Mouse (Mus musculus) limb, embryonic 13.5 days (tissue): ENCODE data around the gene Idua. TPM values are rescaled to one million over a fixed set of nuclear protein-coding genes. Genes with fewer than 3 reads are reported as not detected.
A peak's percentile ranks its signal among the peaks of the same experiment; 100 is the strongest.

Experiments
- ATAC-seq: fragments of 200-750 bp; cut with Nextera tagmentation; 2 replicates; pipeline ENCODE4 v1.8.0; 2017; ENCODE audit warnings: low read depth, moderate number of reproducible peaks, moderate TSS enrichment; ENCODE audit not compliant: low FRiP score
- H3K27ac ChIP-seq: fragments of 300-500 bp; sonication (generic); 2 replicates; pipeline ENCODE4 v1.5.1; 2015; ENCODE audit warnings: inconsistent platforms, mild to moderate bottlenecking, moderate library complexity
- H3K27me3 ChIP-seq: fragments of 300-500 bp; sonication (generic); 2 replicates; pipeline ENCODE4 v1.6.1; 2015; ENCODE audit warnings: mild to moderate bottlenecking, inconsistent platforms
- H3K36me3 ChIP-seq: fragments of 300-500 bp; sonication (generic); 2 replicates; pipeline ENCODE4 v1.6.1; 2015; ENCODE audit warnings: inconsistent platforms, mild to moderate bottlenecking, moderate library complexity
- H3K4me1 ChIP-seq: fragments of 300-500 bp; sonication (generic); 2 replicates; pipeline ENCODE4 v1.6.1; 2015; ENCODE audit warnings: inconsistent platforms
- H3K4me2 ChIP-seq: fragments of 300-500 bp; sonication (generic); replicated peaks from 2 replicates; pipeline ENCODE4 v1.6.1; 2015; ENCODE audit warnings: inconsistent platforms, mild to moderate bottlenecking, moderate library complexity
- H3K4me3 ChIP-seq: fragments of 300-500 bp; sonication (generic); 2 replicates; pipeline ENCODE4 v1.5.1; 2015; ENCODE audit warnings: moderate library complexity, mild to moderate bottlenecking, inconsistent platforms
- H3K9ac ChIP-seq: fragments of 300-500 bp; sonication (generic); 2 replicates; pipeline ENCODE4 v1.6.1; 2015; ENCODE audit warnings: mild to moderate bottlenecking, inconsistent platforms
- H3K9me3 ChIP-seq: fragments of 300-500 bp; sonication (generic); 2 replicates; pipeline ENCODE4 v1.6.1; 2016; ENCODE audit warnings: inconsistent platforms
- WGBS: fragments of 180-500 bp; shearing (Covaris S2); methylation state at CpG from one replicate; pipeline ENCODE4 v1.1.7; 2015; 5-methylcytosine and 5-hydroxymethylcytosine counted together
- polyA plus RNA-seq: library from polyadenylated mRNA; unstranded; fragments of >200 nt; fragmentation: Nextera tagmentation; extraction: Ambion mirVana; gene quantifications from 2 replicates; pipeline ENCODE4 v1.2.1, GENCODE M21; 2015

Gene Idua
- polyA plus RNA-seq, 1 experiment from 2014 or later, result 18.2 TPM

GRCm38 (mm10) chr5:108646343-108646660 lies 13.8 kb upstream of the Idua start:
- H3K27me3 ChIP-seq, result no peaks in the 10 kb centered on the region
- no peak overlapping the region for H3K27ac ChIP-seq
- H3K4me2 ChIP-seq, result no peak overlapping the region
- H3K4me1 ChIP-seq, result no peaks in the 10 kb centered on the region
- no peak overlapping the region for H3K9ac ChIP-seq
- ATAC-seq, result no peak
- H3K9me3 ChIP-seq, result no peaks in the 10 kb centered on the region
- no peak overlapping the region for H3K4me3 ChIP-seq
- WGBS, result 90% methylated on average over 3 of the region's 3 CpGs
- H3K36me3 ChIP-seq, result peaks cover 87% of the 10 kb centered on the region

- Histone ChIP-seq H3K9me3 (no peaks in the 10 kb centered on the region), H3K9ac (no peak overlapping the region), H3K27ac (no peak overlapping the region), H3K27me3 (no peaks in the 10 kb centered on the region), H3K4me2 (no peak overlapping the region), H3K4me3 (no peak overlapping the region), H3K4me1 (no peaks in the 10 kb centered on the region), H3K36me3 (peaks cover 87% of the 10 kb centered on the region)
- no peak for ATAC-seq
- 88% methylated on average over 2 of the region's 2 CpGs for WGBS
These were observed 12.8 kb upstream of the Idua start for GRCm38 (mm10) chr5:108647311-108647710.

- no peak for ATAC-seq
- H3K4me2 ChIP-seq, result no peak overlapping the region
- no peaks in the 10 kb centered on the region for H3K4me1 ChIP-seq
- WGBS, result 78% methylated on average over 2 of the region's 2 CpGs
- H3K27me3 ChIP-seq, result no peaks in the 10 kb centered on the region
- peaks cover 88% of the 10 kb centered on the region for H3K36me3 ChIP-seq
- H3K9me3 ChIP-seq, result no peaks in the 10 kb centered on the region
- no peak overlapping the region for H3K9ac ChIP-seq
- H3K4me3 ChIP-seq, result no peak overlapping the region
- no peak overlapping the region for H3K27ac ChIP-seq
These were observed 12.2 kb upstream of the Idua start for GRCm38 (mm10) chr5:108647820-108648465.

- WGBS, result 91% methylated on average over 11 of the region's 11 CpGs
- peaks cover 88% of the 10 kb centered on the region for H3K36me3 ChIP-seq
These were observed 11.1 kb upstream of the Idua start for GRCm38 (mm10) chr5:108648937-108649576.

GRCm38 (mm10) chr5:108650341-108650740 lies 9.8 kb upstream of the Idua start:
- no peak for ATAC-seq
- Histone ChIP-seq H3K4me2 (no peak overlapping the region), H3K9ac (no peak overlapping the region), H3K4me3 (no peak overlapping the region), H3K4me1 (no peaks in the 10 kb centered on the region), H3K36me3 (peaks cover 91% of the 10 kb centered on the region), H3K9me3 (no peaks in the 10 kb centered on the region), H3K27ac (no peak overlapping the region), H3K27me3 (no peaks in the 10 kb centered on the region)
- WGBS, result 83% methylated on average over 7 of the region's 7 CpGs

More at GRCm38 (mm10) chr5:108648937-108649576, 11.1 kb upstream of the Idua start:
- no peaks in the 10 kb centered on the region for H3K9me3 ChIP-seq
- H3K9ac ChIP-seq, result no peak overlapping the region; the same call in 1 of the 2 replicates
- H3K4me3 ChIP-seq, result no peak overlapping the region
- H3K27ac ChIP-seq, result no peak overlapping the region
- no peak for ATAC-seq
- no peaks in the 10 kb centered on the region for H3K27me3 ChIP-seq
- no peak overlapping the region for H3K4me2 ChIP-seq
- H3K4me1 ChIP-seq, result no peaks in the 10 kb centered on the region

GRCm38 (mm10) chr5:108651136-108651720 lies 8.9 kb upstream of the Idua start:
- no peaks in the 10 kb centered on the region for H3K27me3 ChIP-seq
- no peak overlapping the region for H3K4me3 ChIP-seq
- H3K36me3 ChIP-seq, result peaks cover 92% of the 10 kb centered on the region
- H3K9ac ChIP-seq, result no peak overlapping the region
- H3K4me1 ChIP-seq, result no peaks in the 10 kb centered on the region
- H3K9me3 ChIP-seq, result no peaks in the 10 kb centered on the region
- H3K4me2 ChIP-seq, result no peak overlapping the region
- no peak for ATAC-seq
- no peak overlapping the region for H3K27ac ChIP-seq
- 88% methylated on average over 5 of the region's 5 CpGs for WGBS

- Histone ChIP-seq H3K36me3 (peaks cover 92% of the 10 kb centered on the region), H3K4me2 (no peak overlapping the region), H3K9me3 (no peaks in the 10 kb centered on the region), H3K27me3 (no peaks in the 10 kb centered on the region), H3K9ac (no peak overlapping the region), H3K27ac (no peak overlapping the region), H3K4me1 (no peaks in the 10 kb centered on the region), H3K4me3 (no peak overlapping the region)
- ATAC-seq, result peak; percentile 55; the same call in 1 of the 2 replicates
- 63% methylated on average over 1 of the region's 1 CpGs for WGBS
These were observed 8.3 kb upstream of the Idua start for GRCm38 (mm10) chr5:108651823-108652222.

GRCm38 (mm10) chr5:108653341-108653740 lies 6.8 kb upstream of the Idua start:
- Histone ChIP-seq H3K4me1 (no peaks in the 10 kb centered on the region), H3K4me3 (no peak overlapping the region), H3K4me2 (no peak overlapping the region), H3K27ac (no peak overlapping the region), H3K36me3 (peaks cover 93% of the 10 kb centered on the region), H3K9me3 (no peaks in the 10 kb centered on the region), H3K9ac (no peak overlapping the region), H3K27me3 (no peaks in the 10 kb centered on the region)
- ATAC-seq, result no peak
- 95% methylated on average over 6 of the region's 6 CpGs for WGBS

- no peak overlapping the region for H3K27ac ChIP-seq
- H3K4me1 ChIP-seq, result peaks cover 7% of the 10 kb centered on the region
- WGBS, result 94% methylated on average over 10 of the region's 10 CpGs
- peaks cover 81% of the 10 kb centered on the region for H3K36me3 ChIP-seq
- H3K4me3 ChIP-seq, result no peak overlapping the region
- no peaks in the 10 kb centered on the region for H3K27me3 ChIP-seq
- ATAC-seq, result no peak
- no peak overlapping the region for H3K9ac ChIP-seq
- H3K9me3 ChIP-seq, result no peaks in the 10 kb centered on the region
- no peak overlapping the region for H3K4me2 ChIP-seq
These were observed 5.6 kb upstream of the Idua start for GRCm38 (mm10) chr5:108654444-108654990.

GRCm38 (mm10) chr5:108655381-108655780 lies 4.8 kb upstream of the Idua start:
- H3K9ac ChIP-seq, result no peak overlapping the region
- peaks cover 73% of the 10 kb centered on the region for H3K36me3 ChIP-seq
- no peak overlapping the region for H3K27ac ChIP-seq
- peaks cover 14% of the 10 kb centered on the region for H3K4me1 ChIP-seq
- H3K4me2 ChIP-seq, result no peak overlapping the region
- no peak for ATAC-seq
- H3K9me3 ChIP-seq, result no peaks in the 10 kb centered on the region
- no peak overlapping the region for H3K4me3 ChIP-seq
- WGBS, result 95% methylated on average over 9 of the region's 9 CpGs
- no peaks in the 10 kb centered on the region for H3K27me3 ChIP-seq

- WGBS, result 92% methylated on average over 15 of the region's 15 CpGs
- H3K36me3 ChIP-seq, result peaks cover 66% of the 10 kb centered on the region
These were observed 4.1 kb upstream of the Idua start for GRCm38 (mm10) chr5:108655891-108656650.

GRCm38 (mm10) chr5:108657406-108657805 lies 2.7 kb upstream of the Idua start:
- no peak overlapping the region for H3K27ac ChIP-seq
- no peak for ATAC-seq
- H3K4me2 ChIP-seq, result no peak overlapping the region
- 78% methylated on average over 5 of the region's 5 CpGs for WGBS
- no peaks in the 10 kb centered on the region for H3K9me3 ChIP-seq
- peaks cover 58% of the 10 kb centered on the region for H3K36me3 ChIP-seq
- peaks cover 14% of the 10 kb centered on the region for H3K4me1 ChIP-seq
- no peaks in the 10 kb centered on the region for H3K27me3 ChIP-seq
- no peak overlapping the region for H3K9ac ChIP-seq
- H3K4me3 ChIP-seq, result no peak overlapping the region

More at GRCm38 (mm10) chr5:108655891-108656650, 4.1 kb upstream of the Idua start:
- H3K4me1 ChIP-seq, result peaks cover 14% of the 10 kb centered on the region
- H3K9ac ChIP-seq, result no peak overlapping the region
- no peaks in the 10 kb centered on the region for H3K27me3 ChIP-seq
- H3K4me2 ChIP-seq, result no peak overlapping the region
- no peak overlapping the region for H3K27ac ChIP-seq
- H3K9me3 ChIP-seq, result no peaks in the 10 kb centered on the region
- no peak overlapping the region for H3K4me3 ChIP-seq
- no peak for ATAC-seq
